Mouse (Mus musculus): ENCODE measurements around the gene Celsr3. TPM values are rescaled to one million over a fixed set of nuclear protein-coding genes. Genes with fewer than 3 reads are reported as not detected.

Celsr3 gene
- polyA plus RNA-seq, 1 experiment = 2.1 TPM

- Histone ChIP-seq H3K27ac (ENCODE audit: insufficient read depth, low read depth, low read length) (no peak overlapping the region), H3K4me3 (ENCODE audit: insufficient read depth, low read length) (no peak overlapping the region), H3K4me1 (ENCODE audit: control insufficient read depth, insufficient read depth, low read length) (peaks cover 14% of the 10 kb centered on the region)
- TF ChIP-seq POLR2A (IDR thresholded peaks at IDR 0.05; ENCODE audit: borderline replicate concordance, low read depth, low read length) = no peak
These were observed 20.4 kb upstream of the Celsr3 start for GRCm38 (mm10) chr9:108805768-108806167.

- H3K27ac ChIP-seq (ENCODE audit: insufficient read depth, low read depth, low read length) = no peak overlapping the region
- H3K4me1 ChIP-seq (ENCODE audit: control insufficient read depth, insufficient read depth, low read length) = peaks cover 14% of the 10 kb centered on the region
- no peak overlapping the region for H3K4me3 ChIP-seq (ENCODE audit: insufficient read depth, low read length)
- TF ChIP-seq POLR2A (IDR thresholded peaks at IDR 0.05; ENCODE audit: borderline replicate concordance, low read depth, low read length) = no peak
- no peak for TF ChIP-seq CTCF (IDR thresholded peaks at IDR 0.05; ENCODE audit: low read depth, low read length)
These were observed 19.7 kb upstream of the Celsr3 start for GRCm38 (mm10) chr9:108806379-108806778.

- TF ChIP-seq POLR2A (IDR thresholded peaks at IDR 0.05; ENCODE audit: borderline replicate concordance, low read depth, low read length) = no peak
- no peak for TF ChIP-seq CTCF (IDR thresholded peaks at IDR 0.05; ENCODE audit: low read depth, low read length)
- peaks cover 14% of the 10 kb centered on the region for H3K4me1 ChIP-seq (ENCODE audit: control insufficient read depth, insufficient read depth, low read length)
- no peak overlapping the region for H3K4me3 ChIP-seq (ENCODE audit: insufficient read depth, low read length)
- H3K27ac ChIP-seq (ENCODE audit: insufficient read depth, low read depth, low read length) = no peak overlapping the region
These were observed 19.3 kb upstream of the Celsr3 start for GRCm38 (mm10) chr9:108806831-108807230.

DNA sequence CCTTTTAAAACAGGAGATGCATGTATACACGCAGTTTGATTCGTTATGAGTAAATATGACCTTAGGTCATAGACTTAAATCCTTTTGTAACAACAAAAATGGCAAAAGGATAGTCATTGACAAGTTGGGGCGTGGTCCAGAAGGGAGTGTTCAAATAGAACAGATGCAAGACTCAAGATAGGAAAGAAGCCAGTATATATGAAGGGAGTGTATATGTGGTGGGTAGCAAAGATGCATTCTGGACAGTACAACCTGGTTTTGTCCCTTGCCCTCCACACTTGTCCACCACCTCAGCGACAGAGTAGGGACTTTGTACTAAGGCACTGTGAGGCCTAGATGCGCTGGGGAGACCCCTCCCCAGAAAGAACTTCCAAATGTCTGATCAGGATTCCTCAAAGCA is 18.4 kb upstream of the Celsr3 start:
- no peak overlapping the region for H3K4me3 ChIP-seq (ENCODE audit: insufficient read depth, low read length)
- H3K4me1 ChIP-seq (ENCODE audit: control insufficient read depth, insufficient read depth, low read length) = peaks cover 14% of the 10 kb centered on the region
- TF ChIP-seq CTCF (IDR thresholded peaks at IDR 0.05; ENCODE audit: low read depth, low read length) (no peak), POLR2A (IDR thresholded peaks at IDR 0.05; ENCODE audit: borderline replicate concordance, low read depth, low read length) (no peak)
- no peak overlapping the region for H3K27ac ChIP-seq (ENCODE audit: insufficient read depth, low read depth, low read length)

GRCm38 (mm10) chr9:108808163-108808665 is 17.9 kb upstream of the Celsr3 start, which contains the start of gene Nckipsd:
Nckipsd (plus strand) TSS chr9:108808368.
- Histone ChIP-seq H3K4me1 (ENCODE audit: control insufficient read depth, insufficient read depth, low read length) (peaks cover 14% of the 10 kb centered on the region), H3K27ac (ENCODE audit: insufficient read depth, low read depth, low read length) (peak within 1 kb of the TSS; percentile 84), H3K4me3 (ENCODE audit: insufficient read depth, low read length) (peak within 1 kb of the TSS; percentile 95)
- TF ChIP-seq POLR2A (IDR thresholded peaks at IDR 0.05; ENCODE audit: borderline replicate concordance, low read depth, low read length) (no peak), CTCF (IDR thresholded peaks at IDR 0.05; ENCODE audit: low read depth, low read length) (peak; percentile 58)

- TF ChIP-seq CTCF (IDR thresholded peaks at IDR 0.05; ENCODE audit: low read depth, low read length) = no peak
- TF ChIP-seq POLR2A (IDR thresholded peaks at IDR 0.05; ENCODE audit: borderline replicate concordance, low read depth, low read length) = no peak
- H3K4me1 ChIP-seq (ENCODE audit: control insufficient read depth, insufficient read depth, low read length) = peaks cover 14% of the 10 kb centered on the region
- peak overlapping the region; percentile 84 for H3K27ac ChIP-seq (ENCODE audit: insufficient read depth, low read depth, low read length)
- peak overlapping the region; percentile 95 for H3K4me3 ChIP-seq (ENCODE audit: insufficient read depth, low read length)
These were observed 16.9 kb upstream of the Celsr3 start for GRCm38 (mm10) chr9:108809188-108809587.

DNA sequence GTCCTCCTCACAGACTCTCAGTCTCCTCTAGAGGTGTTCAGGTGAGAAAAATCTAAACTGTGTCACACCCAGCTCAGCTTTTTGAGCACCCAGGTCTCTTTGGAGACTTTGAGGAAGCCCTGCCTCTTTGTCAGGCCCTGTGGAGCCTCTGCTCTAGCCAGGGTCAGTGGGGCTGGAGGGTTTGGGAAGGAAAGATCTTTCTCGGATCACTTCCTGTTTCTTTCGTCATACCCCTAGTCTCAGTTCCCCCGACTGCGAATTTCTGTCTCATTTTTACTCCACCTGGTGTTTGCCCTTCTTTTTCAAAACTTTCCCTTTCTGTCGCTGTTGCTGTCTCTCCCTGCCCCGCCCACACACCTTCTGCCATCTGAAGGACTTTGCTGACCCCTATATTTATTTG is 16.4 kb upstream of the Celsr3 start:
- Histone ChIP-seq H3K4me1 (ENCODE audit: control insufficient read depth, insufficient read depth, low read length) (peaks cover 14% of the 10 kb centered on the region), H3K27ac (ENCODE audit: insufficient read depth, low read depth, low read length) (peak overlapping the region; percentile 84), H3K4me3 (ENCODE audit: insufficient read depth, low read length) (no peak overlapping the region)
- TF ChIP-seq POLR2A (IDR thresholded peaks at IDR 0.05; ENCODE audit: borderline replicate concordance, low read depth, low read length) (no peak), CTCF (IDR thresholded peaks at IDR 0.05; ENCODE audit: low read depth, low read length) (no peak)

DNA sequence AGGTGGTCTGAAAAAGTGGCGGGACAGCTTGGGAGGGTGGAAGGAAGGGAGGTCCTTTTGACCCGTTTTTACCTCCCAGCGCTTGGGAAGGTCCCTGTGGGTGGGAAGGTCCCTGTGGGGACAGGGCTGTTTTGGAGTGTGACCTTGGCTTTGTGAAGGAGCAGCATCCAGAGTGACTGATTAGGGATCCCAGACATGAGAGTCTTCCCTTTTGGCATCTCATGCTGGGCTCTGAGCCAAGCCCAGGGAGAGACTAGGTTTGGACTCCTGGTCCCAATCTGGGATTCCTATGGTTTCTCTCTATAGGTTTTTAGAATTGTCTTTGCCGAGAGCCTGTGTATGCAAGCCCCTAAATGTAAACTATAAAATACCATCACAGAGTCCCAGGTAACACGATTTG is 15.6 kb upstream of the Celsr3 start:
- peaks cover 14% of the 10 kb centered on the region for H3K4me1 ChIP-seq (ENCODE audit: control insufficient read depth, insufficient read depth, low read length)
- H3K27ac ChIP-seq (ENCODE audit: insufficient read depth, low read depth, low read length) = no peak overlapping the region
- TF ChIP-seq POLR2A (IDR thresholded peaks at IDR 0.05; ENCODE audit: borderline replicate concordance, low read depth, low read length) = no peak
- TF ChIP-seq CTCF (IDR thresholded peaks at IDR 0.05; ENCODE audit: low read depth, low read length) = no peak
- no peak overlapping the region for H3K4me3 ChIP-seq (ENCODE audit: insufficient read depth, low read length)

DNA sequence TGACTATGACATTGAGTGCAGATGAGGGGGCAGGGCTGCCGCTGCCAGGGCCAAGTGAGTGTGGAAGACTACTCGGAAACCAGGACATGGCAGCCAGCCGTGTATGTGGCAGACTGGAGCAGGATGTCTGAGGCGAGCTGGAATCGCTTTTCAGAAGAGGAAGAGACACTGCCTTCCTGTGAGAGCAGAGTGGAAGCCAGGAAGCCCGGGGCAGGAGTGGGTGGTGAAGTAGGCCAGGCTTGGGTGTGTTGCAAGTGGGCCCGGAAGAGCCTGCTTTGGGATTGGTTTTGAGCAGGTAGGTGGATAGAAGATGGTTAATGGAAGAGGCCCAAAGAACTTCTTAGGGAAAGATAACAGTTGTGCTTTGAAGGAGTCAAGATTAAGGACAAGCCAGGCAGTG is 10.6 kb upstream of the Celsr3 start:
- Histone ChIP-seq H3K4me3 (ENCODE audit: insufficient read depth, low read length) (no peak overlapping the region), H3K27ac (ENCODE audit: insufficient read depth, low read depth, low read length) (no peak overlapping the region), H3K4me1 (ENCODE audit: control insufficient read depth, insufficient read depth, low read length) (peaks cover under 1% of the 10 kb centered on the region; the same call in 1 of the 2 replicates)
- TF ChIP-seq CTCF (IDR thresholded peaks at IDR 0.05; ENCODE audit: low read depth, low read length) (no peak), POLR2A (IDR thresholded peaks at IDR 0.05; ENCODE audit: borderline replicate concordance, low read depth, low read length) (no peak)

DNA sequence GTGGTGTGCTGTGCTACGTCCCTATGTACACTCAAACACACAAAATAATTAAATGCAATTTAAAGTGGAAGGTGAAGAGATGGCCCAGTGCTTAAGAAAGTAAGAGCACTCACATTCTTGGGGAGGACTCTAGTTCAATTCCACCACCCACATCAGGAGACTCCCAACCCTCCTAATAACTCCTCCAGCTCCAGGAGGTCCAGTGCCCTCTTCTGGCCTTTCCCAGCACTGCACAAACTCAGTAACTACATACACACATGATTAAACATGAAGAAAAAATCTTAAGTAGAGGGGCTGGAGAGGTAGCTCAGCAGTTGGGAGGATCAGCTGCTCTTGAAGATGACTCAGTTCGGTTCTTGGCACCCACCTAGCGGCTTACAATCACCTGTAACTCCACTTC is 6.6 kb upstream of the Celsr3 start:
- Histone ChIP-seq H3K4me3 (ENCODE audit: insufficient read depth, low read length) (no peak overlapping the region), H3K27ac (ENCODE audit: insufficient read depth, low read depth, low read length) (no peak overlapping the region), H3K4me1 (ENCODE audit: control insufficient read depth, insufficient read depth, low read length) (no peaks in the 10 kb centered on the region)
- TF ChIP-seq CTCF (IDR thresholded peaks at IDR 0.05; ENCODE audit: low read depth, low read length) = peak; percentile 77
- TF ChIP-seq POLR2A (IDR thresholded peaks at IDR 0.05; ENCODE audit: borderline replicate concordance, low read depth, low read length) = no peak

DNA sequence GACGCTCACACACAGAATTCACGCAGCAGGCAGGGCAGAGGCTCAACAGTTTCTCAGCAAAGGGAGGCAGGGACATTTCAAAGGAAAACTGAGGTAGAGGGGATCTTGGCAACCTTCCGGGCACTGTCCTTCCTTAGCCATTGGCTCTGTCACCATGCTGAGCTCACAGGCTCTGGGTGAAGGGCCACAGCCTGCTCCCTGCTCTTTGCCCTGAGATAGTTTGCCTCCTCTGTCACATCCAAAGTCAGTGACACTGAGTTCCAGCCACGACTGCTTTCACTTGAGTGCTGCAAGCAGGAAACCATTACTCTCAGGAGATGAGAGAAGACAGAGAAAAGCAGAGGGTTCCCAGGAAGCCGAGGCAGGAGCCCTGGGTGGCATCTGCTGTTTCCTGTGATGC is 6.0 kb upstream of the Celsr3 start:
- H3K4me3 ChIP-seq (ENCODE audit: insufficient read depth, low read length) = no peak overlapping the region
- TF ChIP-seq POLR2A (IDR thresholded peaks at IDR 0.05; ENCODE audit: borderline replicate concordance, low read depth, low read length) = no peak
- no peak for TF ChIP-seq CTCF (IDR thresholded peaks at IDR 0.05; ENCODE audit: low read depth, low read length)
- no peak overlapping the region for H3K27ac ChIP-seq (ENCODE audit: insufficient read depth, low read depth, low read length)
- H3K4me1 ChIP-seq (ENCODE audit: control insufficient read depth, insufficient read depth, low read length) = no peaks in the 10 kb centered on the region

Data from bone marrow macrophage, adult 2 months (primary cell).